11 mouse cellular contexts compared by ENCODE assay signal in genomic region chr13:52606656-52607275, GRCm38 (mm10).
"Had no signal": no experiment of that assay in that cellular context is flagged by ENCODE, and none has a peak within 500 bp of the region (broad histone marks: within the 10 kb centered on the region; RNA-seq: fewer than 3 reads in every experiment).

No protein-coding gene starts in this region.

- DNase-seq: kidney, adult 18-20 months; liver; liver, embryonic 13.5 days; liver, postnatal 0 days; right cerebral cortex, adult 18-20 months; right cerebral cortex, postnatal 25 days; thymus, postnatal 4 days had no signal

- H3K9ac ChIP-seq: limb, embryonic 12.5 days; liver, embryonic 13.5 days; liver, postnatal 0 days; midbrain, embryonic 13.5 days had no signal

- H3K36me3 ChIP-seq: limb, embryonic 12.5 days; midbrain, embryonic 13.5 days had no signal

- H3K27me3 ChIP-seq: limb, embryonic 12.5 days; liver, embryonic 13.5 days; midbrain, embryonic 13.5 days had no signal

- H3K4me3 ChIP-seq: layer of hippocampus, adult 2 months; limb, embryonic 12.5 days; liver, embryonic 13.5 days; midbrain, embryonic 13.5 days had no signal

- ATAC-seq: liver, postnatal 0 days; midbrain, embryonic 13.5 days had no signal

- H3K4me1 ChIP-seq: limb, embryonic 12.5 days had no signal

- H3K4me2 ChIP-seq: limb, embryonic 12.5 days; liver, embryonic 13.5 days; midbrain, embryonic 13.5 days had no signal

- H3K27ac ChIP-seq: layer of hippocampus, adult 2 months; limb, embryonic 12.5 days; liver, embryonic 13.5 days; midbrain, embryonic 13.5 days; stomach, postnatal 0 days had no signal

- H3K9me3 ChIP-seq: limb, embryonic 12.5 days; liver, embryonic 13.5 days; midbrain, embryonic 13.5 days had no signal
